Mouse (Mus musculus) adrenal gland, postnatal 36 days (tissue): ENCODE measurements at regions not wholly inside any gene's neighbourhood (a gene's known extent, or its start where the extent isn't known, plus 50 kb on each side); places are given as distances from the start of the nearest gene placed in this dataset.

Source experiments
- DNase-seq, 2 experiments: peaks; one replicate each; pipeline ENCODE4 v3.0.0; 2021; ENCODE audit warnings: mixed read lengths in 1 of 2

GRCm38 (mm10) chr4:62809048-62809447 is 156.3 kb upstream of the Zfp618 start:
- no peak for DNase-seq

GRCm38 (mm10) chr4:62819889-62820288 is 145.5 kb upstream of the Zfp618 start:
- no peak for DNase-seq

DNA sequence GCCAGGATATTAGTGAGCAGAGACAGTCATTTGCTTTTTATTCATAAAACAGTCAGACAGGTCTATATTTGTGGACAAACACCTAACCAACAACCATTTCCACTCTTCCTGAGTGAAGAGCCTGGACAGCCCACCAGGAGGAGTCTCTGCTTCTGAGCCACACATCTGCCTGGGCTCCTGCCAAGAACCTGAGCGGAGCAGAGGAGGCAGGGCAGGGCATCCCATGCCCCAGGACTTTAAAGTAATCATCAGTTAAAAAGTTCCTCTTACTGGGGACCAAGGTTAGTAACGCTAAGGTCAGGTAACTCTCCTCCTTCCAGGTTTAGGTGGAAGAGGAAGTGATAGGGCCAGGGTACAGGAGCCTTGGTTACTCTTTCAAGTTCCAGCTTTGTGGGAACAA is 144.1 kb upstream of the Zfp618 start:
- DNase-seq = no peak

DNA sequence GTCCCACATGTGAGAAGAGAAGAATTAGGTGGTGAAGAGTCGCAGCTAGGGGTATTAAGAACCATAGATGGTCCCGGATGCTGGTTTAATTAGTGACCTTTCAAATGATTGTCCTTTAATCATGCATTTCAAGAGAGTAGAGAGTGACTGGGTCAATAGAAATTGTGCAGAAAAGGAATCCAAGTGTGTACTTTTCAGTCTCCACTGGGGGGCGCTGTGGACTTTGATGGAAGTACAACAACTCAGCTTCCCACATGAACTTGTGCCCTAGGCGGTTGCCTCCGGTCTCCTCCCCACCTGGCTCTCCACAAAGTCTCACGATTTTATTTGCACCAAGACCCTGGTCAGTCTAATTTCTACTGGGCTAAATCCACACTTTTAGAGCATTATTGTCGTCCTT is 142.8 kb upstream of the Zfp618 start:
- peak; percentile 79 to 86 for DNase-seq

GRCm38 (mm10) chr4:62823082-62823481 is 142.3 kb upstream of the Zfp618 start:
- DNase-seq = no peak

DNA sequence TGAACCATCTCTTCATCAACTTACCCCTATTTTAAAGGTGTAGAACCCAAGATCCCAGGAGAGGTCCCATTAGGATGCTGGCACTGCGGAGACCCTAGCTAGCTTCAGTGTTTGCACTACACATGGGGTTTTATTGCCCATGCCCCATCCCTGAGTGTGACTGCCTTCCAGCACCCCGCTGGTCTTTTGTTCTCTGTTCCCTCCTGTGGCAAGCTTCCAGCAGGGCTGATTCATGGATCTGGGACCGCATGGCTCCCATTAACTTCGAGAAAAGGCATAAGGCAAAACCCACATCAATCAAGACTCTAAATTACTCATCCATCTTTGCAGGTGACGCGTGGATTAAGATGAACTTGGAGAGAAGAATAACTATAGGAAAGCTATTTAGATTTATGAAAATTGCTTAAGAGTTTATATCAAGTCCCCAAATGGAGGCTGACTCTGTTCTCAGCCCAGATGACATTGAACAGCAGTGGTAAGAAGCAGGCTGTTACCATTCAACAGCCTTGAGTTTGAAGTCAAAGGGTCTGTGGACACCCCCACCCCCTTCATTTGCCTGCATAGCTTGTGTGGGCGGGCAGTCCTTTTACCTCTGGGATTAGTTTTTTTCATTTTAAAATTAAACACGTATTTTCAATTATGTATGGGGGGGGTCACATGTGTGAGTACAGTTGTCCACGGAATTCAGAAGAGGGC is 141.7 kb upstream of the Zfp618 start:
- peak; percentile 33 to 72 for DNase-seq

GRCm38 (mm10) chr4:62824581-62824980 is 140.8 kb upstream of the Zfp618 start:
- DNase-seq = no peak

DNA sequence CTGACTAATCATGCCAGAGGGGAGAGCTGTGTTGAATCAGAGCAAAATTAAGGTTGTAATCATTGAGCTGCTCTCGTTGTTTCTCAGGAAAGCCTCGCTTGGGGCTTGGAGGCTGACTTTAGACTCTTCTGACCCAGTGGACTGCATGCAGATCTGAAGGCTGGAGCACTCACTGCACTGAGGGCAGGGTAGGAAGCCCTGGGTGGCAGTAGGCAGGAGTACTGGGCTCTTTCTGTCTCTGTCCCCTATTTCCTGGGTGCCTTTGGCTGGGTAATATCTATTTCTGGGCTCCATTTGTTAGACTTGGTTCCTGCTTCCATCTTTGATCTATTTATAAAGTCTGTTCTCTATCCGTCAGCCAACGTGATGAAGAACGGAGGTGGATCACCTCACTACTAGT is 140.1 kb upstream of the Zfp618 start:
- DNase-seq = no peak

GRCm38 (mm10) chr4:62828963-62829362 is 136.4 kb upstream of the Zfp618 start:
- no peak for DNase-seq

- DNase-seq = peak; percentile 59 to 70
These were observed 131.4 kb upstream of the Zfp618 start for GRCm38 (mm10) chr4:62833944-62834343.

DNA sequence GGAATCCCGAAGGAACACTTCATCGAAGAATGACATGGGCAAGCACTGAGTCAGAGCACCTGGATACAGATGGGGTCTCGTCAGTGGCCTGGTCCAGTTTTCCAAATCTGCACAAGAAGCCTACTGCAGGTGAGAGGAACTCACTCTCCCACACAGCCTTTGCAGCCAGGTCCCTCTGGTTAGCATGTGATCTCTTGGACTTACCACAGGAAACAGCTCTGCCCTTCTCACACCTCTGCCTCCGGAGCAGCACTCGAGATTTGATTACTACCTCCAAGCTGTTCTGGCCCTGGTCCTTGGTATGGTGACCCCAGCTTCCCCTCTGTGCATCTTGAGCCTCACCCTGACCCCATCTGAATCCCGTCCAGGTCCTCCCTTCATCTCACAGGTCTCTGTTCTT is 128.5 kb upstream of the Zfp618 start:
- DNase-seq = no peak

GRCm38 (mm10) chr4:62850526-62850925 is 114.8 kb upstream of the Zfp618 start:
- no peak for DNase-seq

- DNase-seq = no peak
These were observed 112.0 kb upstream of the Zfp618 start for GRCm38 (mm10) chr4:62853335-62853734.

DNA sequence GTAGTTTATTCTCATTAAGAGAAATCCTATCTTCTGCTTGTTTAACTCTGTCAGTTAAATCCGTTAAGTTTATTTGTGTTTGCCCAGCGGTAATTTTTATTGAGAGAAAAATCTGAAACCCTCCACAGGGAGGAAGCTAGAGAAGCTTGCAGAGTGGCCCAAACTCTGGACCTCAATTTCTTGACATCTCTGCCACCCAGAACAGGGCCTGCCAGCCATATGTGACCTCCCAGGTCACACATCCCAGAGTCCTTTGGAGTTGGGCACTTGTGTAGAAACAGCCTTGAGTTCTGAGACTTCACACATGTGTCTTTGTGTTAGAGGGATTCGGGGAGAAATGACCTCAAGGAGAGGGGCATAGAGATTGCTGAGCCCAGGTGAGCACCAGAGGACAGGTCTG is 109.0 kb upstream of the Zfp618 start:
- no peak for DNase-seq

- DNase-seq = peak; percentile 8 to 12
These were observed 102.6 kb upstream of the Zfp618 start for GRCm38 (mm10) chr4:62862756-62863155.

DNA sequence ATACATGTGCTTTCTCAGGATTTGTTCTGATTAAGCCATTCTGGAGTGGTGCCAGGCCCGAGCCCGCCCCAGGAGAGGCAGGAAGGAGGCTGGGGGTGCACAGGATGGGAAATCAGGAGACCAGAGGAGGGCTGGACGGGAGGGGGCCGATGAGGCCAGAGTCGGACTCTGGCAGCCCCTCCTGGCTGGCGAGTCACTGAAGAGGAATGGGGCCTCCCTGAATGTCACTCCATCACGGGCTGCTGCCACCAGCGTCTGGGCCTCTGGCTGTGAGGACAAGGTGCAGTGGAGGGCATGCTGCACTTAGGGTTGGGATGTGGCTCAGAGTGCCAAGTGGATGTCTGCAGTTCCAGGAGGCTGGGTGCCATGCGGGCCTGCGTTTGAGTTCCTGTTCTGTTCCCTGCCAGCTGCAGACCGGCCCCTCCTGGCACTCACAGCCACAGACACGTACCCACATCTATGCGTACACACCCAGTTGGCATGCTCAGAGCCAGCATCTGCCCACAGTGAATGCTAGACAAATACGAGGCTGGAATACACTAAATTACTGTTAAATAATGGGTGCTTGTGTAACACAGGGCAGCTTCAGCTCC is 94.9 kb upstream of the Zfp618 start:
- peak; percentile 8 to 14 for DNase-seq

GRCm38 (mm10) chr4:62872562-62872961 is 92.8 kb upstream of the Zfp618 start:
- no peak for DNase-seq

GRCm38 (mm10) chr4:62873986-62874385 is 91.4 kb upstream of the Zfp618 start:
- DNase-seq = no peak

GRCm38 (mm10) chr4:62878063-62878462 is 87.3 kb upstream of the Zfp618 start:
- DNase-seq = no peak

DNA sequence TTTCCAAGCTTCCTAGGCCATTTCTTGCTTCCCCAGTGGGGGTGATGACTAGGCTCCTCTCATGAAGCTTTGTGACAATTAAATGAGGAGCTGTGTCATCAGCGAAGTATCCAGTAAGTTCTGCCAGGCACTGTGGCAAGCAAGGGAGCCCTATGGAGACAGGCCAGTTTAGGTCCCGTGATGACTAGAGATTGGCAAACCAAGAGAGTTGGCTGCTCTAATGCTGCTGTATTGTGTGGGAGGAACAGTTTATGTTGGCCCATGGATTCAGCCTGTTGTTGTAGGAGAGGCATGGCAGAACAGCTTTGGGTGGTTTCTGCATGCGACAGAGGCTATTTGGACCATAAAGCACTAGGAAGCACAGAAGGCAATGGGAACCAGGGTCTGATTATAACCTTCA is 86.4 kb upstream of the Zfp618 start:
- DNase-seq = peak; percentile 32 to 36

DNA sequence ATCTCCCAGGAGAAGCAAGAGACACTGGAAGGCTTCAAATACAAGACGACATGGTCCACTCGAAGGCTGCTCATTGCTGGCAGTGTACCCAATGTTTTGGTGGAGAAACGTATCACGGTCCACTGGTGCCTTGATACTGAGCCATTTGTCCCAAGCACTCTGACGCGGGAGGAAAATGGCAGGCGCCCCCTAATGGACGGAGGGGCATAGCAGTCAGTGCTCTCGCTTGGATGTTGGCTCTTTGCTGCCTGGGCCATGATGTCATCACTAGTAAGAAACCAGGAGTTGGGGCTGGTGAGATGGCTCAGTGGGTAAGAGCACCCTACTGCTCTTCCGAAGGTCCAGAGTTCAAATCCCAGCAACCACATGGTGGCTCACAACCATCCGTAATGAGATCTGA is 83.5 kb upstream of the Zfp618 start:
- no peak for DNase-seq

GRCm38 (mm10) chr4:62882276-62882675 is 83.1 kb upstream of the Zfp618 start:
- no peak for DNase-seq

GRCm38 (mm10) chr4:62888736-62889135 is 76.6 kb upstream of the Zfp618 start:
- peak; percentile 72 to 76 for DNase-seq

GRCm38 (mm10) chr4:62889708-62890107 is 75.7 kb upstream of the Zfp618 start:
- DNase-seq = peak; percentile 28 to 53
